Mouse (Mus musculus): ENCODE results near the gene Cfap65.

Cfap65 gene

GRCm38 (mm10) chr1:74882828-74883227 is 52.6 kb downstream of the Cfap65 start:
- DNase-seq (ENCODE audit: low read depth, low spot score) = no peak

- no peak for DNase-seq (ENCODE audit: low read depth, low spot score)
These were observed 53.2 kb downstream of the Cfap65 start for GRCm38 (mm10) chr1:74882055-74882734.

GRCm38 (mm10) chr1:74880785-74881360 is 54.5 kb downstream of the Cfap65 start:
- peak; percentile 61 for DNase-seq (ENCODE audit: low read depth, low spot score)

- DNase-seq (ENCODE audit: low read depth, low spot score) = no peak
These were observed 58.2 kb downstream of the Cfap65 start for GRCm38 (mm10) chr1:74877199-74877598.

- no peak for DNase-seq (ENCODE audit: low read depth, low spot score)
These were observed 63.2 kb downstream of the Cfap65 start for GRCm38 (mm10) chr1:74872218-74872617.

GRCm38 (mm10) chr1:74861783-74862182 is 73.6 kb downstream of the Cfap65 start:
- peak; percentile 22 for DNase-seq (ENCODE audit: low read depth, low spot score)

GRCm38 (mm10) chr1:74859223-74859984 is 76.0 kb downstream of the Cfap65 start:
- DNase-seq (ENCODE audit: low read depth, low spot score) = no peak

- DNase-seq (ENCODE audit: low read depth, low spot score) = no peak
These were observed 76.6 kb downstream of the Cfap65 start for GRCm38 (mm10) chr1:74858805-74859204.

GRCm38 (mm10) chr1:74858171-74858719 is 77.2 kb downstream of the Cfap65 start:
- DNase-seq (ENCODE audit: low read depth, low spot score) = no peak

GRCm38 (mm10) chr1:74857677-74858076 is 77.7 kb downstream of the Cfap65 start:
- no peak for DNase-seq (ENCODE audit: low read depth, low spot score)

GRCm38 (mm10) chr1:74857201-74857600 is 78.2 kb downstream of the Cfap65 start:
- DNase-seq (ENCODE audit: low read depth, low spot score) = no peak

GRCm38 (mm10) chr1:74856791-74857190 is 78.6 kb downstream of the Cfap65 start:
- DNase-seq (ENCODE audit: low read depth, low spot score) = no peak

- DNase-seq (ENCODE audit: low read depth, low spot score) = no peak
These were observed 79.0 kb downstream of the Cfap65 start for GRCm38 (mm10) chr1:74856439-74856720.

- DNase-seq (ENCODE audit: low read depth, low spot score) = no peak
These were observed 79.6 kb downstream of the Cfap65 start for GRCm38 (mm10) chr1:74855651-74856438.

GRCm38 (mm10) chr1:74855156-74855555 is 80.2 kb downstream of the Cfap65 start:
- DNase-seq (ENCODE audit: low read depth, low spot score) = no peak

- DNase-seq (ENCODE audit: low read depth, low spot score) = peak; percentile 84
These were observed 80.9 kb downstream of the Cfap65 start, which contains the start of gene Cdk5r2 for GRCm38 (mm10) chr1:74854306-74855056. Cdk5r2 (plus strand) TSS chr1:74854934.

Measured in A20 (cell line).